Mouse (Mus musculus) inflammation-experienced regulatory T-cells, adult 6 months (primary cell): ENCODE data around the gene Wnk2. TPM values are rescaled to one million over a fixed set of nuclear protein-coding genes. Genes with fewer than 3 reads are reported as not detected.
"Not testable (repeated sequence)": the region's sequence is repeated elsewhere in the genome, so short reads cannot be mapped to it uniquely, and the experiment has no call there.

Experiments used
- ATAC-seq: one replicate; pipeline ENCODE4 v1.8.0; 2017
- polyA plus RNA-seq, 3 experiments: library from polyadenylated mRNA; unstranded; fragments of 100-300 nt; shearing (Covaris generic); gene quantifications; one replicate each; pipeline ENCODE4 v1.2.1; 2017

Wnk2 gene
- polyA plus RNA-seq, 3 experiments from 2014 or later, result not detected

DNA sequence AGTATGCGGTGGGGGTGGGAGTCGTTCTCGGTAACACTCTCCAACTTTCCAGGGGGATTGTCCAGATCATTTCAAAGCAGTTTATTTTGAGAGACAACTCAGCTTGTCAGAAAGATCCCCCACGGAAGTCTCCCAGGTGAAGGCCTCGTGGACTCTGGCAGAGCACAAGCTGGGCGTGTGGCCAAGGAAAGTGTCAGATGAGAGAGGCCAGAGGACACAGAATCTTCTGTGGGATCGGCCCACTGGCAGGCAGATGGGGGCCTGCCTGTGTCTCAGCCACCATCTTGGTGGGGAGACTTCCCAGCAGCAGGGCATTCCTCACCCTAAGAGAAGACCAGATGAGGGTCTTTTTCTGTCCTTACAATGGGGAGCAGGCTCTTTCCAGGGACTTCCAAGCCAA is 60.4 kb downstream of the Wnk2 start:
- no peak for ATAC-seq

DNA sequence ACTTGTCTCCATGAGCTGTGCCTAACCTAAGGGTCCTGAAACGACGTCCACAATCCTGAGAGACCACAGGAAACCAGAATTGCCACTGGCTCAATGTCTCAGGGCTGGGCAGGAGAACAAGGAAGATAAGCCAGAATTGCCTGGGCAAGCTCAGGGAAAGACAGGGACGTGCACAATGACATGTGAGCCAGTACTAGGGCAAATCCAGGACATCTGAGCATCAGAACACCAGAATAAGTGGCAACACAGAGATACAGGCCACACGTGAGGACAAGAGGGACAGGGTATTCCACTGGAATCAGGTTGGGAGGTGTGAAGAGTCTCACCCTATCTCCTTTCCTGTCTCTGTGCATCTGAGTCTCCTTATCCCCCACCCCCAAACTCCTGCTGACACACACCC is 61.4 kb downstream of the Wnk2 start:
- ATAC-seq, result no peak

DNA sequence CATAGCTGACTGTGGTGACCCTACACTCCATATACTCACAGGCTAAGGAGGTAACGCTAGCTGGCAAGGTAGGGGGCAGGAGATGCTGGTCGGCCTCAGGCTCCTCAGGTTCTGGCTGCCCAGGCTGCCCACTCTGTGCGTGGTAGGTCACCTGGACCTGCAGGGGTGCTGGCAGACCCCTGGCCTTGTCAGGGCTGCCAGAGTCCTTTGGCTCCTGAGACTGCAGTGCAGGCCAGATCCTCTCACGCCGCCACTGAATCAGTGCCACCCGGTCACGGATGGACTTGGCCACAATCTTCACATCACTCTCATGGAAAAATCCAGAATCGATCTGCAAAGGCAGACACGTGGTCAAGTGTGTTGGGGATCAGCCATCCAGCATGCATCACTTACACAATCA is 62.6 kb downstream of the Wnk2 start:
- no peak for ATAC-seq

DNA sequence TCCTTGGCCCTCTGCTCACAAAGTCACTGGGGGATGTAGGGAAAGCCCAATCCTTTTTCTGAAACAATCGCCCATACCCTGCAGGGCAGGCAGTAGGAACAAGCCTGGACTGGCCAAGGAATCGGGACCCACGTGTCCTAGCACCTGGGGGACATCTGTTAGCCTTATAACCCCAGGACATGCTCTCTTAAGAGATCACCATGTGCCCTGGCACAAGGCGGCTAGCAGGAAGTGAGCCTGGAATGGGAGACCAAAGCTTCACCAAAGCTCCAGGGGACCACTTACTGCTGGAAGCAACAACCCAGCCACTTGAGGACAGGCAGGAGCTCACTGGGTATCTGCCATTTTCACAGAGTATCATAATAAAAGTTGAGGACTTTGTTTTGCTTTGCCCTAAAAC is 63.0 kb downstream of the Wnk2 start:
- ATAC-seq, result no peak

DNA sequence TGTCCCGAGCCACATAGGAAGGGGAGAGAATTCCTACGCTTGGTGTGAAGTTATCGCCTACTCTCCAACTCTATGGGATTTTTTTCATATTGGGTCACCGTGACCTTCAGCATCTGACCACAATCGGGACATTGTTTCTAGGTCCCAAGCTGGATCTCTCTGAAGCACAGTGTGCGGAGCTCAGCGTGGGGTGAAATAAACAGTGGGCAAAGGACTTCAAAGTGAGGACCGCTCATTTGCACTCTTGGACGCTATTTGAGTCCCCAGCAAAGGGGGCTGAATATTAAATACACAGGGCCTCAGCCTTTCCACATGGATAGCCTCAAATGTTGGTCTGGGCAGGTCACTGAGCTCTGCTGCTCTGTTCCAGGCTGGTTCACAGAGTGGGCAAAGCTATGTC is 63.9 kb downstream of the Wnk2 start:
- ATAC-seq, result no peak

DNA sequence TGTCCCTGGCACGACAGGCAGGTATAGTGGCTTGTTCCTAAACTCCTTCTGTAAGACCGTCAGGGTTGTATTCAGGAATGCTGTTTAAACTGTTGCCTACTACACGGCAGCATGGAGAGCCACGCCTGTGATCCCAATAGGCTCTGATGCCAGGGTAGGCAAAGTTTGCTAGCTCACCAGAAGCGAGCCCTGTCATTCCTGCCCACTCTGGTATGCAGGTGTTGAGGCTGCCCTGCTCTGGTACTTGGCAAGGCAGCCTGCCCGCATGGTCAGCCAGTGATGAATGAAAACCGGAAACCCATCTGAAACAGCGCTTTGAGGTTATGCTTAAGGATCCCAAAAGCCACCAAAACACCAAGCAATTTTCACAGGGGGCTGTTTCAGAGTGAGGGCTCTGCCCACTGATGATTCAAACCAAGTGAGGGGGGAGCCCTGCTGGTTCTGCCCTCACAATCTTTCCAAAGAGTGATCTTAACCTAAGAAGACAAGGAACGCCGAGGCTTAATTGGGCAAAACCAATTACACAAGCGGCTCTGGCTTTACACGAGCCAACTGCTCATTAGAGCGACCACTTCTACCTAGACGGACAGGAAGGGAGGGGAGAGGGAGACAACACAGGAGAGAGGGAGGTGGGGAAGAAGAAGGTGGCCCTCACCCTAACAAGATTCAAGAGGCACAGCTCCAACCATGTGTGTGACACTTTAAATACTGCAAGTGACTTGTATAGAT is 65.5 kb downstream of the Wnk2 start:
- ATAC-seq, result no peak

DNA sequence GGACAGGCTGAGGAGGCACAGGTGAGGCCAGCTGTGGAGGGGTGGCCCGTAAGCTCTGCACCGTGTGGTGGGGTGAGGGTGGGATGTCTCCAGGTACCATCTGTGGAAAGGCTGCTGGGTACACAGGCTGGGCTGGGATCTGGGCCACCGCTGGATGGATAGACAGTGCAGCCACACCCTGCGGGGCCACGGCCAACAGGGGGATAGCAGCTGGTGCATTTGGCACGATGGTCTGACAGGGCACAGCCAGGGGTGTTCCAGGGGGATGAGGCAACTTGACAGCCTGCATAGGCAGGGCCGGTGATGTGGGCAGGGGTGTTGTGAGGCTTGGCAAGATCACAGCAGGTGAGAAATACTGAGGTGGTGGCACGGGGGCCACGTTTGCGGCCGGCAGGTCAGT is 71.6 kb downstream of the Wnk2 start:
- ATAC-seq, result no peak

DNA sequence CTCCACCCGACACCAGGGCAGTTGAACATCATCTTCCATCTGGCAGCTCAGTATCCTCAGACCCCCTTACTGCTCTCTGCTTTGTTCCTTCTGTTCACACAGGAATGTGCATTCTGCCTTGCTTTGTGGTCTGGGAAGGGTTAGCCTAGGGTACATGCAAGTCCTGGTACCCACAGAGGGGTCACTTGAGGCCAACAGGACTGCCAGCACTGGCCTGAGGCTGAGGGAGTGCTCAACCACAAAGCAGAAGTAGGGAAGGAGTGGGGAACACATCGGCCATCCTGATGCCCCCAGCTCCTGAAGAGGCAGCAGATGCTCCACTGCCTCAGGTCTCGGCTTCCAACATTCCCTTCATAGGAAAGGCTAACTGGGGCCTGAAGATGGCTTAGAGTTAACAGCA is 72.4 kb downstream of the Wnk2 start:
- no peak for ATAC-seq

DNA sequence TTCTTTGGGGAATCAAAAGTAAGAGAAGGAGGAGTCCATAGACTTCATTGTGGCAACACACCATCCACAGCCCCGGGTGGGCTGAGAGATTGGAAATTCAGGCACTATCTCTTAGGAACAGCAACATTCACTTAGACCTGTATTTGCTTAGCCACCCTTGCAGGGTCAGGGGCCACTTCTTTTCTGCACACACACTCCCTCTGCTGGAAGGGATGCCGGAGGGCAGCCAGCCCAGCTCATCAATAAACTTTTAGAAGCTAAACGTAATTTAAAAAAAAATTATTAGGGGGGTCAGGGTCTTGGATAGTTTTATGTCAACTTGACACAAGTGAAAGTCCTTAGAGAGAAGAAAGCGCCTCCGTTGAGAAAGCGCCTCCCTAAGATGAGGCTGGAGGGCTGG is 74.5 kb downstream of the Wnk2 start:
- ATAC-seq, result no peak

DNA sequence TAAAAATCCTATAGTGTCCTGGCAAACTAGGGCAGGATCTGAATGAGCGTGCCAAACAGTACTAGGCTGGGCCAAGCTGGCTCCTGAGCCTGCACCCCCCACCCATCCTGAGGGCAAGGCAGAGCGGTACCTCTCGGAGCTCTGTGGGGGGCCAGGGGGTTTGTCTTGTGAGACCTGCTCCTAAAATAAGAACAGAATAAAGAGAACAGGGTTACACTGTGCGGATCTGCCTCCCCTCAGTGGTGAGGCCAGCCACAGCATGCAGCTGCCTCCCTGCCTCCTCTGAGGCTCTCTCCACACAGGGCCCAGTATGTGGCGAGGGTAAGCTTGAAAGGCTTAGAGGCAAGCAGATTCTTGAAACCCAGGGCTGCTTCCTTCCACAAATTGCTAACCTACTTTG is 76.0 kb downstream of the Wnk2 start:
- ATAC-seq, result no peak

DNA sequence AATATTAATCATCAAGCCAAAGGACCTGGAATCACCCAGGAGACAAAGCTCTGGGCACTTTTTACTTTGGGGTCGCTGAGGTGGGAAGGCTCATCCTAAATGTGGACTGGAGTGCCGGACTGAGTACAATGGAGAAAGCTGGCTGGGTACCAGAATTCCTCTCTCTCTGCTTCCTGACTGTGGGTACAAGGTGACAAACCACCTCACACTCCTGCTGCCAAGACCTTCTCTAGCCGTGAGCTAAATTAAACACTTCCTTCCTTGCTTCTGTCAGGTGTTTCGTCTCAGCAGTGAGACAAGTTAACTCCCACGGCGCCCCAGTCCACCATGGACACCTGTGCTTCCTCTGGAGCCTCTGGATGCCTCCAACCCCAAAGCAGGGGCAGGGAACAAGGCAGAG is 77.8 kb downstream of the Wnk2 start:
- ATAC-seq, result no peak

DNA sequence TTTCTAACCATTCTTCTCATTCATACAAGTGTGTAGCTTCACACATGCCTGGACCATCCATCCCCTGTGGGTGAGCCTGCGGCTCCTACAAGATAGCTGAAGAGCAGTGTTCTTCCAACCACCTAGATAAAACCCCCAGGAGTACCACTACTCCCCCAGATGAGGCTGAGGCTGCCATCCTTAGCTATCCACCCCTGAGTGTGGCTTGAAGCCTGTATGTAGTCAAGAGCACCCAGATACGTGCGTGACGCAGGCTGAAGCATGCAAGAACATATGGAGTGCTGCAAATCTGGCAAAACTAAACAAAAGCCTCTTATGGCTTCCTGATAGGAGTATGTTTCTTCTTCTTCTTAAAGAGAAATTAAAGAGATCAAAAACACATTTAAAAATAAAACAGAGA is 78.4 kb downstream of the Wnk2 start:
- ATAC-seq, result no peak

DNA sequence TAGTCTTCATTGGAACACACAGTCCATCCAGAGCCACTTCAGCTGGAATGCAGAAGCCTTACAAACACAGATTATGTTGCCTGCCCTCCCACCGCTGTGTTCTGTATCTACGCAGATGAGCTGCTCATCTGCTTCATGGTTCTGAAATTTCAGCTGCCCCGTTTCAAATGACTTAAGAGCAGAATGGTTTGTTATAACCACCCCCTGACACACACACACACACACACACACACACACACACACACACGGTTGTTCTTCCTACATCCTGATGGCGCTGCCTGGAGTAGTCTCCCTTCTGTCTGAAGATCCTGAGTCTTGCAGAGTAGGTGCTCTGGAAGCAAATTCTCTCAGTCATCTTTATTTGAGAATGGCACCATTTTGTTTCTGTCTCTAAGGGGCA is 83.6 kb downstream of the Wnk2 start:
- no peak for ATAC-seq

DNA sequence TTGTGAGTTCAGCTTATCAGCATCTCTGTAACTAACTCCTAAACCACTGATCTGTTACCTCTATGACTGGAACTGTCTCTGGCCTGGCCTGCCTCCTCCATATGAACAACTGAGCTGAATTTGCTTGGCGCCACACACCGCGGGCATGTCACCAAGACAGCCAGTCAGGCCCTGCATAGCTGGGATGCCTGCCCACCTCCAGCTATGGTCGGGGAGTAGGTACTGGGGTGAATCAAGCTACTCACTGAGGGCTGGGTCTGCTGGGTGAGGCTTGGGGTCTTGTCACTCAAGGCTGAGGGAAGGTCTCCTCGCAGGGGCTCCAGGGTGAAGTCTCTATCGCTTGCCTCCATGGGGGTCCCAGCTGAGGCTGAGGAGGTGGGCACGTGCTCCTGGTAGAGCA is 87.4 kb downstream of the Wnk2 start:
- no peak for ATAC-seq

DNA sequence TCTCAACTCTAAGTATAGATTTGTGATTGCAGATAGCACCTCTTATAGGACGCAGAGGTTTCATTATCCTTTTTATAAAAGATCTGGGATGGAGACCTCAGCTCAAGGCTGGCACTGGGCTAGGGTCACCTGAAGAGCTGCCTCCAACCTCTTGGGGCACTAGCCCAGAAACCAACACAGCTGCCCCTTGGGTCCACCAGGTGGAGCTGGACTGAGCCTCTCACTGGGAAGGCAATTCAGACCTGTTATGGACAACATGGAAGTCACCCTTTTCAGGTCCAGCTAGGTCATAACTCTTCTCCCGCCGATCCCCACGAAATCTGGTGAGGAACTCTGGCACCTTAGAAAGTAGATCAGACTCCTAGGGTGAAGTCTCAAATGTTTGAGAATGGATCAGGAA is 89.3 kb downstream of the Wnk2 start:
- no peak for ATAC-seq

DNA sequence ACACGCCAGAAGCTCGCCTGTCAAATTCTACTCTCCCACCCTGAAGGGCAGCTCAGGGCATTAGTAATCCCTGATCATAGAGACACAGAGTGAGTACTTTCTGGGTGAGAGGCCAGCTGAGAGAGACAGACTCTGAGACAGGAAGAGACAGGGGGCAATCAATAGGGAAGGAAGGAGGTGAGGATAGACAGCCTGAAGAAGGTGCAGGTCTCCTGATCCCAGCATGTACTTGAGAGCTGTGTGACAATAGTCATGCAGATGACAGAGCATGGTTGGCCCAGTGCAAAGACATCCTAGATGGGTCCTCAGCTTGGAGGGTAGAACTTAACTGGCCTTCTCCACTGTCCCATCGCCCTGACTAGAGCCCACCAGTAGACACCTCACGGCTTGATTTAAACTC is 91.5 kb downstream of the Wnk2 start:
- ATAC-seq, result no peak

DNA sequence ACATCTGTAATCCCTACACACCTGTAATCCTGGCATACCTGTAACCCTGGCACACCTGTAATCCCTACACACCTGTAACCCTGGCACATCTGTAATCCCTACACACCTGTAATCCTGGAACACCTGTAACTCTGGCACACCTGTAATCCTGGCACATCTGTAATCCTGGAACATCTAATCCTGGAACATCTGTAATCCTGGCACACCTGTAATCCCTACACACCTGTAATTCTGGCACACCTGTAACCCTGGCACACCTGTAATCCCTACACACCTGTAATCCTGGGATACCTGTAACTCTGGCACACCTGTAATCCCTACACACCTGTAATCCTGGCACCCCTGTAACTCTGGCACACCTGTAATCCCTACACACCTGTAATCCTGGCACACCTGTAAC is 93.1 kb downstream of the Wnk2 start:
- not testable (repeated sequence) for ATAC-seq

DNA sequence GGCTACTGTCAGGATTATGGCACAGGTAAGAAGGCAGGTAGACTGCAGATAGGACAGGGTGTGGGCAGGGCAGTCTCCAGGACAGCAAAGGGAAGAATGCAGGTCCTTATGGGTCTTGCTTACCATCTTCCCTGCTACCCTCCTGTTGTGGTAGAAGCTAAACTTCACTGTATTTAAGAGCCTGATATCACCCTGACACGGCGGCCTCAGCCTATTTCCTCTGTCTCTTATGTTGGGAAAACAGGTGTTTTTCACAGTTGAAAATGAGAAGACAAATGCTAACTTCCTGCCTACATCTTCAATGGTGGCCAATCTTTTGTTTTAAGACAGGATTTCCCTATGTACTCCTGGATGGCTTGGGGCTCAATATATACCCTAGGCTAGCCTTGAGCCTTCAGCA is 94.5 kb downstream of the Wnk2 start:
- ATAC-seq, result no peak

DNA sequence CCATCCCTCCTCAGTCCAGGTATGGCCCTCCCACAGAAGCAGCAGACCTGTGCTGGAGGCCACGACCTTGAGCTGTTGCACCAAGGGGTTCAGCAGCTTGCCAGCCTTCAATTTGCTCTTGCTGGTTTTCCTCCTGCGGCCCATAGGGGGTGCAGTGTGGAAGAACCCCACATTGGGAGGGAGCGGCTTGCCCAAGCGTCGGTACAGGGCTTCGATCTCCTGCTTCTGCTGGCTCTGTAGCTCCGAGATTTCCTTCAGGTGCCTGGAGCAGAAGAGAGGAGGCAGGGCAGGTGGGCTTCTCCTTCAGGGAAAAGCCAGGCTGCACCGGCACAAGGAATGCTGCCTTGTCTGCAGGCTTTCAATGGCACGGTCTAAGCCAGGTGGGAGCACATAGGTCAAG is 95.3 kb downstream of the Wnk2 start:
- ATAC-seq, result no peak

DNA sequence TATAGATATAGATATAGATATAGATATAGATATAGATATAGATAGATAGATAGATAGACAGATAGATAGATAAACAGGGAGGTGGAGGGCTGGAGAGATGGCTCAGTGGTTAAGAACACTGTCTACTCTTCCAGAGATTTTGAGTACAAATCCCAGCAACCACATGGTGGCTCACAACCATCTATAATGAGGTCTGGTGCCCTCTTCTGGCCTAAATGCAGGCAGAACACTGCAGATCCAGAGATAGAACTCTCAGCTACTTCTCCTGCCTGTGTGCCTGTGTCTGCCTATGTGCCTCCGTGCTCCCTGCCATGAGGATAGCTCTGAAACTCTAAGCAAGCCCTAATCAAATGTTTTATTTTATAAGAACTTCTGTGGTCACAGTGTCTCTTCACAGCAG is 100.4 kb downstream of the Wnk2 start:
- ATAC-seq, result no peak

DNA sequence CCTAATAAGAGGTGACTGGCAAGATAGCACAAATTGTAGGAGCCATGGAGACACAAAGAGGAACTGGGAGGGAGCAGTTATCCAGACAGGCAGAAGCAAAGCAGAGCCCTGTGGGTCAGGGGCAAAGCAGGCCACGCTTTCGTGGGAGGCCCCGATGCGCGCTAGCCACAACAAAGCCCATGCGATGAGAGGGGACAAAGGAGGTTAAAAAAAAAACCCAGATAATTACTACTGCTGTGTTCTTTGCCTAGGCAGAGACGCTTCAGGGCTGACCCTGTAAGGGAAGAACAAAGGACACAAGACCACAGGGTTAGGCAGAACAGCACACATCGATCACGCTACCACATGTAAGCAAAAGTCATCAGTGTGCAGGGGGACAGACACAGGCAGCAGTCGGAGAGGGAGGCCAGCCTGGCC is 103.7 kb downstream of the Wnk2 start:
- no peak for ATAC-seq

DNA sequence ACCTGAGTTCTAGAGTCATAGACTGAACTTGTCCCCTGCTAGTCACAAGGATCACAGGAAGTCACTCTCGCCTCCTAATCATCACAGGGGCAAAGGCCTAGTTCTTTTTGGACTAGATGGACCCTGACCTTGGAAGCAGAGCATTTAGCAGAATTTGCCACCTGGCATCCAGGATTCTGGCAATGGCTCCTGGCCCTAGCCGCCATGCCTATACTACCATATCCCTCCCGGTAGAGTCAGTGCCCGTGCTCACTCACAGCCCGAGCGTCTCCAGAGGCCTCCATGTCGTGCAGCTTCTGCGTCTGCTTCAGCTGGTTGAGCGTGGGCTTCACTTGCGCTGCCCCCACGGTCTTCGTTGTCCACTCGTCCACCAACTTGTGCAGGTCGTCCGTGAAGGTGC is 105.4 kb downstream of the Wnk2 start:
- ATAC-seq, result no peak

DNA sequence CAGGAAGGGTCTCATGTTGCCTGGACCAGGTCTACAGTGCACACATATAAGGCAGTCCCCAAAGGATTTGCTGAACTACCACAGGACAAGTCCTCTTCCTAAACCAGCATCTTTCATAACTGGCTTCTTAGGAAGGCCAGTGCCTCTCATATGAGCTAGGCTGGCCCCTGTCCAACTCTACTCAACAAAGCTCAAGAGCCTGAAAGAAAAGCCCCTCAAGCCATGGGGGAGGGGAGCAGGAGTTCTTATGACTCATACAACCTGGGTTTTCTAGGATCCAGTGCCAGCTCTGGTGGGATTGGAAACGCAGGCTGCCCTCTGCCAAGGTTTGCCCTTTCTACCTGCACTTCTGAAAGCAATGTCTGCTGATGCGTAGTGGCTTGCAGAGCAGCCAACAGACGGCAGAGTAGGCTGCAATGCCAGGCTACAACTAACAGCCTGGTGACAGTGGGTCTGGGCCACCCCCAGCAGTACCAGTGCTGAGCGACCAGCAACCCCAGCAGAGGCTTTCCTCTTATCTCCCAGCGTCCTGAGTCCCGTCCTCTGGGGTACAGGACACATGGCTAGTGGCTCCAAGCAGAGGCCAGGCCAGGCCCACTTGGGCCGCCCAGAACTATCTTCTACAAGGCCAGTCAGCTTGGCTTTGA is 110.8 kb downstream of the Wnk2 start:
- no peak for ATAC-seq

DNA sequence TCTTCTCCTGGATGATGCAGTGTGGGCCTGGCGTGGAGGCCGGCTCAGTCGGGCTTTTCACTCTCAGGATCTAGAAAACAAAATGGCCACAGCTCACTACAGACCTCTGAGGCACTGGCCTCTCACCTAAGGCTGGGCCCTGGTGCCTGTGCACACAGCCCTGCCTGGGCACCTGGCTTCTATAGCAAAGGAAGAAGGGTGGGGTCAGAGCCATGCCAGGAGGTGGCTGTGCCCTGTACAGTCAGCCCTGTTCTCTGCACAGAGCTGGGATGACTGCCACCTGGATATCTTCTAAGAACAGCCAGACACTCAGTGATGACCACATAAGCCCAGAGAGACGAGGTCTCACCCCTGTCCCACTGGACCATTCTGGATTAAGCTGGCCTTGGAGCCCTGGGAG is 111.4 kb downstream of the Wnk2 start:
- ATAC-seq, result no peak

DNA sequence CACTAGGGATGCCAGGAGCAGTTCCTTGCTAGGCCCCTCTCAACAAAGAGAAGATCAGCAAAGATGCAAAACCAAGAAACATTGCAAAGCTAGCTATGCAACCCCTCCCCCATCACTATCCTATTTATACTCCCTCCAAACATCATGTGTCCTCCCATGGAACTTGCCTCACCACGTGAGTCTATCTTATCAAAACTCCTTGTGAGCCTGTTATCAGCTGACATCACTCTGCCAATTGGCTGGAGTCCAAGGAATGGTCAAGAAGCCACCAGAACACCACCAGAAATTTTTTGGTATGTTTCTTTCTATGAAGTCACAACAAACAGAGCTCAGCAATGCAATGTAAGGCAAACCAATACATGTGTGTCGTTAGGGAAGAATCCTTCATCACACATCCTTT is 116.8 kb downstream of the Wnk2 start:
- no peak for ATAC-seq
